Mouse (Mus musculus): ENCODE data around the gene Nat8l. TPM values are rescaled to one million over a fixed set of nuclear protein-coding genes. Genes with fewer than 3 reads are reported as not detected.

Gene Nat8l
- polyA plus RNA-seq (2012) = 5.5 and 6.4 TPM in 2 replicates

DNA sequence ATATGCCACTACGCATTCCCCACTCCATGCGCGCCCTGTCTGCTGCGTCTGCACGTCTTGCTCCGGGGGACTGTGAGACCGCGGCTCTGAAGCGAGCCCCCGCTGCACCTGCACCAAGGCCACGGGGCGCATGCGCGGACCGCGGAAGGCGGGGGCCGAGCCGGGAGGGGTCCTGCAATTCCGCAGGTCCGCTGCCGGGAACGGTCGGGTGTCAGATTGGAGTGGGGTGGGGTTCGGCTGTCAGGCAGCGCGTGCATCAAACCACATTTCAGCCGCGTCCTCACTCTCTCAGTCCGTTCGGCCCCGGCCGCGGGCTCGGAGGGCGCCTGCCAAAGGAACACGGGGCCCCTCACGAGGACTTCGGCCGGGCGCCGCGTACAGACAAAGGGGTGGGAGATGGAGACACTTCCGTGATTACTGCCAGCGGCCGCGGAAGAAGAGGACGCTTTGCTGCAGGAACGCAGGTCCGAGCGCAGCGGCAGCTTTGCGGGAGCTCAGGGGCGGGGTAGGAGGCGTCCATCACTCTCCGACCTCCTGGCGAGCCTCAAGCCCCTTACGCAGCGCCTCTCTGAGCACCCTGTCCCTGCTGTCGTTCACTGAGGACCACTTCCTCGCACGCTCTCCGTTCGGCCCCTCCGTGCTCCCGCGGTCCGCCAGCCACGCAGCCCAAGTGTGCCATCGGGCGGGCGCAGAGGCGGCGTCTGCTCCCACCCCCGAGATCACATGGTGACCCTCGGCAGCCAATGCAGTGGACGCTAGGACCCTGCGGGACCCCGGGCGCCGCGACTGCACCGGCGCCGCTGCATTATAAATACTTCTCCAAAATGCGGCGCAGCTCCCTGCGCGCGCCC, at the start of gene Nat8l:
Gene Nat8l (plus strand): TSS at position 142 of the 851 bp plus-strand sequence.

DNA sequence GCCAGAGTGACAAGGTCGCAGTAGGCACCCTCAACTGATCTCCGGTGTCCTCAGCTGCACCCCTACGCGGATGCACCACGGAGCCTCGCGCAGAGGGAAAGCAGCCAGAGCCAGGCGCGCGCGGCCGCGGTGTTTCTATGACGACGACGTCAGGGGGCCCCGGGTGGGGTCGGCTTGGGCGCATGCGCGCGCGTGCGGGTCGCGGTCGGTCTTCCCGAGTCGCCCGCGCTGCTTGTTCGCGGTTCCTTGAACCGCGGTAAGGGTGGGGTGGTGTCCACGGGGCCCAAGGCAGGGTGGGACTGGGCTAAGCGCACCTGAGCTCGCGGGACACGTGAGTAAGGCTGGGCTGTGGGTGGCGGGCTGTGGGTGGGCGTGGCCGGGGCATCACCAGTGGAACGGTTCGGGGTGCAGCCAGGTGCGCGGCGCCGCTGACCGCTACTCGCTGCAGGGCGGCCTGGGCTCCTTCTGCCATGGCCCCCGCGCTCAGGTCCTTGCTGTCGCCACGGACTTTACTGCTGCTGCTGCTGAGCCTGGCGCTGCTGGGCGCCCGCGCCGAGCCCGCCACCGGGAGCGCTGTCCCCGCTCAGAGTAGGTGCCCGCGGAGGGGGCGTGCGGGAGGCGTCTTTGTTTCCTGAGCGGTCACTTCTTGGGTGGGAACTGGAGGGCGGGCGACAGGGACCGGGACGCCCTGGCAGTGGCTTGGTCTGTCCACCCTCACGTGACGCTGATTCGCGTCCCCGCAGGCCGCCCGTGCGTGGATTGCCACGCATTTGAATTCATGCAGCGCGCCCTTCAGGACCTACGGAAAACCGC, 12.3 kb upstream of the Nat8l start, which contains the start of gene Gm1673:
Gene Gm1673 (plus strand): TSS at position 125 of the 813 bp plus-strand sequence.

Other genes starting within 250 kb of the Nat8l start
- gene Letm1, start 213.2 kb upstream of the Nat8l start, polyA plus RNA-seq (2012) = 33.7 and 38.1 TPM in 2 replicates
- gene Nsd2, start 175.3 kb upstream of the Nat8l start, polyA plus RNA-seq (2012) = 7.8 and 8.5 TPM in 2 replicates
- 51.5 TPM in 2 replicates for gene Nelfa, start 59.6 kb upstream of the Nat8l start, polyA plus RNA-seq (2012)
- 24.0 and 31.7 TPM in 2 replicates for gene Gm1673, start 12.6 kb upstream of the Nat8l start, polyA plus RNA-seq (2012)
- 0.04 and 0.16 TPM in 2 replicates for gene Poln, start 173.5 kb downstream of the Nat8l start, polyA plus RNA-seq (2012)
- gene Haus3, start 173.5 kb downstream of the Nat8l start, polyA plus RNA-seq (2012) = 2.4 and 2.9 TPM in 2 replicates
- gene Mxd4, start 191.7 kb downstream of the Nat8l start, polyA plus RNA-seq (2012) = 45.3 and 63.5 TPM in 2 replicates